36 mouse cellular contexts compared by ENCODE assay signal in genomic region chr14:79281894-79282553, GRCm38 (mm10). TPM values are rescaled to one million over a fixed set of nuclear protein-coding genes. Genes with fewer than 3 reads are reported as not detected.
A peak's percentile ranks its signal among the peaks of the same experiment; 100 is the strongest.
DNase-seq lines count a peak whose midpoint lies in the region; ATAC-seq lines count a peak whose summit lies in the region.
"Had no signal": no experiment of that assay in that cellular context is flagged by ENCODE, and none has a peak within 500 bp of the region (broad histone marks: within the 10 kb centered on the region; RNA-seq: fewer than 3 reads in every experiment).

No protein-coding gene starts in this region.

- ATAC-seq in liver, embryonic 16.5 days (ENCODE audit: low read depth): peak; percentile 51
- ATAC-seq in megakaryocyte-erythroid progenitor cell, adult 5-6 weeks (replicated peaks; ENCODE audit: low FRiP score, low TSS enrichment, poor library complexity, severe bottlenecking): peak; percentile 59; the same call in 1 of the 2 replicates
- no peak for ATAC-seq in forebrain, embryonic 14.5 days
- ATAC-seq: Patski had no signal

- H3K4me3 ChIP-seq in liver, embryonic 16.5 days (ENCODE audit: low read depth, low read length): no peak overlapping the region
- H3K4me3 ChIP-seq in forebrain, embryonic 14.5 days (ENCODE audit: low read depth, low read length): no peak overlapping the region
- H3K4me3 ChIP-seq: embryonic facial prominence, embryonic 12.5 days; heart, embryonic 13.5 days; kidney, embryonic 15.5 days; neural tube, embryonic 12.5 days had no signal

- no peaks in the 10 kb centered on the region for H3K27me3 ChIP-seq in liver, embryonic 16.5 days (ENCODE audit: control insufficient read depth, insufficient read depth, low read depth, low read length)
- no peaks in the 10 kb centered on the region for H3K27me3 ChIP-seq in forebrain, embryonic 14.5 days (replicated peaks; ENCODE audit: control insufficient read depth, insufficient read depth, low read length)
- H3K27me3 ChIP-seq: CH12.LX; embryonic facial prominence, embryonic 12.5 days; heart, embryonic 13.5 days; kidney, embryonic 15.5 days; neural tube, embryonic 12.5 days; Patski had no signal

- no peak overlapping the region for H3K4me2 ChIP-seq in liver, embryonic 16.5 days (ENCODE audit: low read depth, low read length)
- H3K4me2 ChIP-seq in forebrain, embryonic 14.5 days (ENCODE audit: low read length): no peak overlapping the region
- H3K4me2 ChIP-seq: embryonic facial prominence, embryonic 12.5 days; heart, embryonic 13.5 days; kidney, embryonic 15.5 days; neural tube, embryonic 12.5 days had no signal

- WGBS in liver, embryonic 16.5 days (ENCODE audit: insufficient replicate concordance): 32% methylated on average over 9 of the region's 9 CpGs
- 93% methylated on average over 9 of the region's 9 CpGs for WGBS in forebrain, embryonic 14.5 days

- H3K4me1 ChIP-seq in liver, embryonic 16.5 days (ENCODE audit: control insufficient read depth, low read depth, low read length): peaks cover 10% of the 10 kb centered on the region
- no peaks in the 10 kb centered on the region for H3K4me1 ChIP-seq in forebrain, embryonic 14.5 days (ENCODE audit: control insufficient read depth, insufficient read depth, low read length)
- H3K4me1 ChIP-seq: neural tube, embryonic 12.5 days had no signal

- H3K36me3 ChIP-seq in liver, embryonic 16.5 days (ENCODE audit: control insufficient read depth, insufficient read depth): no peaks in the 10 kb centered on the region
- H3K36me3 ChIP-seq in forebrain, embryonic 14.5 days (ENCODE audit: control insufficient read depth, insufficient read depth, low read length): no peaks in the 10 kb centered on the region
- H3K36me3 ChIP-seq: embryonic facial prominence, embryonic 12.5 days; G1E; heart, embryonic 13.5 days; kidney, embryonic 15.5 days; neural tube, embryonic 12.5 days had no signal

- no peaks in the 10 kb centered on the region for H3K9me3 ChIP-seq in liver, embryonic 16.5 days (replicated peaks; ENCODE audit: control insufficient read depth, low read length)
- H3K9me3 ChIP-seq in forebrain, embryonic 14.5 days (replicated peaks; ENCODE audit: control insufficient read depth, low read length): no peaks in the 10 kb centered on the region
- H3K9me3 ChIP-seq: embryonic facial prominence, embryonic 12.5 days; G1E; kidney, embryonic 15.5 days; neural tube, embryonic 12.5 days had no signal

- no peak overlapping the region for H3K9ac ChIP-seq in liver, embryonic 16.5 days (ENCODE audit: low read depth, low read length)
- H3K9ac ChIP-seq in forebrain, embryonic 14.5 days (ENCODE audit: low read length): no peak overlapping the region
- H3K9ac ChIP-seq: embryonic facial prominence, embryonic 12.5 days; heart, embryonic 13.5 days; kidney, embryonic 15.5 days; neural tube, embryonic 12.5 days had no signal

- H3K27ac ChIP-seq in liver, embryonic 16.5 days (ENCODE audit: low read length): no peak overlapping the region
- no peak overlapping the region for H3K27ac ChIP-seq in forebrain, embryonic 14.5 days (ENCODE audit: low read depth, low read length)
- H3K27ac ChIP-seq: embryonic facial prominence, embryonic 12.5 days; heart, embryonic 13.5 days; kidney, embryonic 15.5 days; neural tube, embryonic 12.5 days had no signal

- peak; percentile 21 for DNase-seq in thymus, postnatal 4 days
- DNase-seq in thymus, postnatal 14 days: no peak
- peak; percentile 48 for DNase-seq in lung, postnatal 10 days
- no peak for DNase-seq in layer of hippocampus, adult 9-10 months (ENCODE audit: low spot score)
- DNase-seq in forebrain, embryonic 14.5 days (ENCODE audit: low spot score): no peak
- DNase-seq in frontal cortex, postnatal 14 days (ENCODE audit: low spot score in 2 of 2): no peak
- DNase-seq: adrenal gland, postnatal 36 days; B cell, adult 2 months; cerebellum, adult 11-12 months; cerebellum, postnatal 14 days; heart, postnatal 14 days; kidney, adult 11 months; kidney, postnatal 36 days; layer of hippocampus, adult 9-11 months; midbrain, embryonic 14.5 days; retina, postnatal 1 day had no signal

RNA-seq across cellular contexts. Expression of gene Rgcc, which starts 19.4 kb away (rescaled TPM):
- polyA plus RNA-seq in liver, embryonic 16.5 days (2015; fragmentation: Nextera tagmentation; extraction: Ambion mirVana): 237 and 262 TPM in 2 replicates
- 35.8 and 39.4 TPM in 2 replicates for total RNA-seq in megakaryocyte-erythroid progenitor cell, adult 5-6 weeks (2014; fragmentation: Nextera tagmentation)
- 18.5 and 30.4 TPM in 2 replicates for total RNA-seq in megakaryocyte-erythroid progenitor cell, adult 5-6 weeks (2017)
- 68.7 and 81.5 TPM in 2 replicates for polyA plus RNA-seq in forebrain, embryonic 14.5 days (2014; fragmentation: Nextera tagmentation; extraction: Ambion mirVana)
- total RNA-seq: G1E had no signal
- polyA plus RNA-seq: G1E had no signal

RNA-seq across cellular contexts. Expression of gene Zfp957, which starts 34.9 kb away (rescaled TPM):
- polyA plus RNA-seq in liver, embryonic 16.5 days (2015; fragmentation: Nextera tagmentation; extraction: Ambion mirVana): not detected in 2 replicates
- total RNA-seq in megakaryocyte-erythroid progenitor cell, adult 5-6 weeks (2014; fragmentation: Nextera tagmentation): not detected in 2 replicates
- total RNA-seq in megakaryocyte-erythroid progenitor cell, adult 5-6 weeks (2017): not detected in 2 replicates
- not detected in 2 replicates for polyA plus RNA-seq in forebrain, embryonic 14.5 days (2014; fragmentation: Nextera tagmentation; extraction: Ambion mirVana)
- total RNA-seq: adrenal gland, adult 18-20 months; adrenal gland, postnatal 36 days; CH12.LX; G1E; gastrocnemius, adult 8-10 months; granulocyte monocyte progenitor cell, adult 5-6 weeks; heart, postnatal 14 days; left cerebral cortex, adult 18-20 months; left cerebral cortex, postnatal 36 days; megakaryocyte, adult 5-6 weeks had no signal
- polyA plus RNA-seq: embryonic facial prominence, embryonic 12.5 days; forebrain, embryonic 11.5 days; G1E; heart, embryonic 13.5 days; hindbrain, embryonic 11.5 days; limb, embryonic 14.5 days; midbrain, embryonic 14.5 days; neural tube, embryonic 12.5 days; spleen, adult 2 months; stomach, embryonic 14.5 days had no signal

Comparison
In these comparisons a context has a peak if more than half of its experiments do, and no peak if none do; other contexts are left out.
1. DNase-seq: peak in thymus, postnatal 4 days (single experiment) and lung, postnatal 10 days (single experiment); none in thymus, postnatal 14 days (single experiment), layer of hippocampus, adult 9-10 months (single experiment), forebrain, embryonic 14.5 days (single experiment) and frontal cortex, postnatal 14 days (0 of 2).